Mouse (Mus musculus) ovary, postnatal 36 days (tissue): ENCODE results near the gene Ift140.

Source experiments
- DNase-seq: peaks from one replicate; pipeline ENCODE4 v3.0.0; 2022; ENCODE audit warnings: low spot score, mixed read lengths

Gene Ift140

GRCm38 (mm10) chr17:25015655-25016291 lies at the start of gene Ift140, which contains the start of gene Cramp1l:
Ift140 (plus strand) TSS chr17:25016085.
Cramp1l (minus strand) TSS chr17:25015788.
- peak; percentile 99 for DNase-seq

DNA sequence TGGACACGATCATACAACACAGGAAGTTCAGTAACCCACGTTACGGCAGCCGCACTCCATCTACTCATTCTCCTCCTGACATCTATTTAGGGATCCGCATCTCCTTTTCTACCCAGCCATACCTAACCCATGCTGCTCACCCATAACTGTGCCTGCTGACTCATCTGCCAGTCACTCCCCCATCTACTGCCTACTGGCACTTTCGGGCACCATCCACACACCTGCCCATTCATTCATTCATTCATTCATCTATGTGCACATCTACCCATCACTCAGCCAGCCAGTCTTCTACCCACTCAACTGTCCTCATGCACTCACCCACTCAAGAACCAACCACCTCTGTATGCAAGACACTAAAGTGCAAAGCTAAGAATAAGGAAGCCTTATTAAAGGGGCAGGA lies 28.7 kb upstream of the Ift140 start:
- no peak for DNase-seq

DNA sequence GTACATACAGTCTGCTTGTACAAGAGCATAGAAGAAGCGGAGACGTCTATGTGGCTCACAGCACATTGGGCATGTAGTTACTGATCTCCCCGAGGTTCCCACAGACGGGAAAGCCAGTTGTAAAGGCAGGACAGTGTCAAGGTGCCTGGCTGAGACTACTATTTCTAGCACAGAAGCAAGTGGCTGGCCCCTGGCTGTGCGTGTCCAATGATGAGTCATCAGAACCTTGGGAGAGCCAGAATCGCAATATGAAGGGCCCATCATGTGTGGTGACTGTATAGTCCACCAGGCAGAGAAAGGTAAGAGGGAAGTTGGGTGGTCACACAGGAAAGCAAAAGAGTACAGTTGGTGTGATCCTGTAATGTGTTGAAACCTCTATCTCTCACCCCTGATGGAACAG lies 21.2 kb upstream of the Ift140 start:
- DNase-seq, result no peak

- DNase-seq, result no peak
These were observed 10.8 kb upstream of the Ift140 start for GRCm38 (mm10) chr17:25005102-25005501.

GRCm38 (mm10) chr17:25007480-25007879 lies 8.4 kb upstream of the Ift140 start:
- no peak for DNase-seq

DNA sequence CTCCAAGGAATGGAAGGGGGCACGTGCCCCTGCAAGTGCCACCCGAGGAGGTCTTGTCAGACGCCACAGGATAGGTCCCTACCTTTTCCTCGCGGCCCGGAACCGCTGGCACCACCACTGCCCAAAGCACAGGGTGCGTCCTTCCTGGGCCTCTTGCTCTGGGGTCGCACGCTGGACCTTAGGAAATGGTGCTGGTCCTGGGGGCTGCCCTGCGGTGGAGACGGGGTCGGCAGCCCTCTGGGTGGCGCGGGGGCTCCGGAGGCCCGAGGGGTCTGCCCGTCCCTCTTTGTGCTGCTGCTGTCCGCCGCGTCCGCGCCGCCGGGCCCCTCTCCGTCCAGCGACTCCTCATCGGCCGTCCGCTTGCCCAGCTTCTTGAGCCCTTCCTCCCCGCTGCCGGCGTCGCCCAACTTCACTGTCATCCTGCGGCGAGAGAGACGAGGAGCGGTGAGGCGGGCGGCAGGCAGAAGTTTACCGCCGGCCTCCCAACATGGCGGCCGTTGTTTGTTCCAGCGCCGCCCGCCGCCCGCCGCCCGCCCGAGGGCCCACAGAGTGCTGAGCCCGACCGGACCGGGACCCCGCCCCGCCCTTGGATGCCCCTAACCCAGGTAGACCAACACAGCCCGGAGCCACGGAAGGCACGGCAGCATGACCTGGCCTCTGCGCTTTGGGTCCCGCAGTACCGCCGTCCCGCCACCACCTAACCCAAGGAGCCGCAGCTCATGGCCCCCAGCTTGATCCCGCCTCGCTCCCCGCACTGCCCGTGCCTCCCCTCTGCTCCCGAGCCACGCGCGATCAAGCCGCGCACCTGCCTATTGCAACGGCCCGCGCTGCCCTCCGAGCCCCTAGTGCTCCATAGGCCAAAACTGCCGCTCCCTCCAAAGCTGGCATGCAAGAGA lies 2.0 kb upstream of the Ift140 start:
- peak; percentile 42 for DNase-seq

GRCm38 (mm10) chr17:25014841-25015570 lies 879 bp upstream of the Ift140 start:
- peak; percentile 42 for DNase-seq

GRCm38 (mm10) chr17:25016292-25017132 lies 627 bp downstream of the Ift140 start:
- DNase-seq, result peak; percentile 73

GRCm38 (mm10) chr17:25036183-25036582 lies 20.3 kb downstream of the Ift140 start:
- no peak for DNase-seq

GRCm38 (mm10) chr17:25044879-25045278 lies 29.0 kb downstream of the Ift140 start:
- DNase-seq, result no peak

- DNase-seq, result no peak
These were observed 29.4 kb downstream of the Ift140 start for GRCm38 (mm10) chr17:25045281-25045680.

DNA sequence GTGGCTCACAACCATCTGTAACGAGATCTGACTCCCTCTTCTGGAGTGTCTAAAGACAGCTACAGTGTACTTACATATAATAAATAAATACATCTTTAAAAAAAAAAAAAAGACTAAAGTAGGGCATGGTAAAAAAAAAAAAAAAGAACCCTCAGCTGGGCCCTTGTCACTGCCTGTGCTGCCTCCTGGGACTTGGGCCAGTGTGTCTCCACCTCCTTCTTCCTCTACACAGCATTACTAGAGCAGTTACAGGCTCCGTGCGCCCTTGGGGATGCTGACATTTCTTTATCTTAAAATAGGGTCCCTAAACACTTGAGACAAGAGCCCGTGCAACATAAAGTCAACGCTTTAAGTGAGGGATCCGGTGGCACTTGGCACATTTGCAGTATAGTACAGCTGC lies 31.3 kb downstream of the Ift140 start:
- no peak for DNase-seq

DNA sequence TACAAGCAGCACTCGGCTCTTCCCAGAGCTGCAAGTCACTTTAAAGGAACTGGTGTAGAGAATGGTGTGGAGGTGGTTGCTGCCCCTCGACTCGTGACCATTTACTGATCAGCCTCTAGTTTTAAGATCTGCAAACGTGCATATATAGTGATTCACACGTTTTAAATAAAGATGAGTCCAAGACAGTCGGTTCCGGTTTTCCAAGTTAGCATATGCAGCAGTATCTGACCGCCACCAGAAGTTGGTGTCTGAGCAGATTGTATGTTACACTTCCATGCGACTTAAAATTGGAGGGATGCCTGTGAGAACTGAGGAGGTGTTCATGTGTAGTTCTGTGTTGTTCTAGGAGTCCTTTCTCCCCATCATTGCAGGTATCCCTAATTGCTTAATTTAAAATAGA lies 37.4 kb downstream of the Ift140 start:
- no peak for DNase-seq

DNA sequence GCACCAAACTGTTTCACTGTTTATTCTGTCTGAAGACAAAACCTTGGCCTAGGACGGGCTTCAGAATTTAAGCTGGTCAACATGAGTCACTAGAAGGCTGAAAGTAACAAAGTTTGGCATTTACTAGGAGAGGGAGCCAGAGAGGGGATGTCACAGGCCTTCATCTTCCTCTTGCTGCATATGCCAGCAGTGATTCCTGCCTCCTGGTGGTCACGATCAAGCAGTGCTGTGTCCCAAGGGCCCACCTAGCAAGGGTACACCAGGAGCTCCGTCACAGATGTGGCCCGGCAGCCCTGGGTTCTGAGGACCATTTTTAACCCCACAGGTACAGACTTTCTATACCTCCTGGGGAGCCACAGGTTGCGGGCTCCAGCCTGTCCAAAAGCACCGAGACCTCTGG lies 41.2 kb downstream of the Ift140 start:
- no peak for DNase-seq

DNA sequence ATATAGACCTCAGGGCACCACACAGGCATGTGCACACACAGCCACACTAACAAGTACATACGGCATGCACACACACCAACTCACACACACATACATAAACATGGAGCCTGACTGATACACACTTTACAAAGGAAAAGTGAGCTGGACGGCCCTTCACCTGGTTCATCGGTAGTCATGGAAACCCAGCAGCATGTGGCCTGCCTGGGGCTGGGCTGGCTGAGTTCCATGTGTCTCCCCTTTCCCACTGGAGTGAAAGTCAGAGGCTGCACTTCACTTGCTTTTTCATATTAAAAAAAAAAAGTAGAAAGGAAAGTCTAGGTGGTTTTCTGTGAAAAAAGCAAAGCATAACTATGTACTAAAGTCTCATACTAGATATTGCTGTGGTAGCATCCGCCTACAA lies 47.4 kb downstream of the Ift140 start:
- DNase-seq, result no peak

DNA sequence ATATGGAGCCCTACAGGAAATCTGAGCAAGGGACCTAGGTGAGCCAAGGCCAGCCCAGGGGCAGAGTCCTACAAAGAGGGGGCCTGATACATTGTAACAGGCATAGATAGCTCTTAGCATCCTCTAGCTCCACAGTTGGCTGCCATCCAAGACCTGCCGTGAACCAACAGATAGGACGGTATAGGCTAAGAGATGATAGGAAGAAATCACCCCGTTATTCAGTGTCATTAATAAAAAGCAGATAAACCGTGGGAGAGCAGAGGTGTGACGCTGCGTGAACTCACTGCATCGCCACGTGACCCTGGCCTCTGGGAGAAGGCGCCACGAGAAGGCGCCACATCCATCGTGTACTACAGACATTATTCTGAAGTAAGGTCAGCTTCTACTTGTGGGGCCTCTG lies 48.0 kb downstream of the Ift140 start:
- no peak for DNase-seq

DNA sequence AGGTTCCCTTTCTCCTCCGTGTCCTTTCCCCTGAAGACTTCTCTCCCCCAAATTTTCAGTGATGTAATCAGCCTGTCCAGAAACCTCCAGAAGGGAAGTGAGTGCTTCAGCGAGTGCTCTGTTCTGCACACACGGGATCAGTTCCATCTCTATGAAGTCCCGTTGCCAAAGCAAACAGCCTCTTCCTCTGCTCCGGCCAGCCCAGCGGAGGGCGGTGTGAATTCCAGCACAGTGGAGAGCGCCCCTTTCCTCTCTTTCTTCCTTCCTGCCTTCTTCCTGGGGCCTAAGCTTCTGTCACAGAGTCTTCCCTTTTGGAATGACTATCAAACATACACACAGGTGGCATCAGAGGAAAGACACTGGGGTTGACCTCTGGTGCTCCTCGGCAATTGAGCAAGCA lies 48.5 kb downstream of the Ift140 start:
- no peak for DNase-seq

GRCm38 (mm10) chr17:25065189-25065588 lies 49.3 kb downstream of the Ift140 start:
- no peak for DNase-seq

GRCm38 (mm10) chr17:25066595-25066994 lies 50.7 kb downstream of the Ift140 start:
- no peak for DNase-seq

DNA sequence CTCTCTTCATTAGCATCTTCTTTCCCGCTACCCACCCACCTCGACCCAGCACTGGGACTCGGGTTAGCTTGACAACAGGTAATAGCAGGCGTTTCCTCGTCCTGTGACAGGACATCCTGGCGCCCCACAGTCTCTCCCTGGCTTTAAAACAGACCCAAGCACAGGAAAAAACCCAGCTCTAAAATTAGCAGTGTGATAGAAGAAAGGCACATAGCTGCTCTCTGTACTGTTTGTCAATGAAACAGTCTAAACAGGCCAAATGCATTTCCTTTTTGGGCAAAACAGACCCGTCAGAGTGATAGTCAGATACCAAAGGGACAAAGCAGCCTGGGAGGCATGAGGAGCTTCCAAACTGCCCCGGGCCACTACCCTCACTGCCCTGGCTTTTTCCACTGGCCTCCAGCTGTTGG lies 51.6 kb downstream of the Ift140 start:
- no peak for DNase-seq

DNA sequence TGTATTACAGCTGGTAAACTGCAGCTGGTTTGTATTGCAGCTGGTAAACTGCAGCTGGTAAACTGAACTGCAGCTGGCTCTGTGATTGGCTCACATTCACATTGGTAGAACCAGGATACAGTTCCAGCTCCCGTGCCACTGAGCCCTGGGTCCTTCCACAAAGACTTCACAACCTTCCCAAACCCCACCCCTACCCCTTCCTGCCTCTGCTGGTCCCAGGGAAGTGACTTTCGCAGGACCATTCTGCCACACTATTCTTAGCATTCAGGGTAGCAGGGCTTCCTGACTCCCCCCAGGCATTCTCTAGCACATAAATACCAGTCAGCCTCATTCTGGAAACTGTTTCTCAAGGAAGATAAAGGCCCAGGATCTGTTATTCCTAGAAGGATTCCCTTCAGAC lies 52.8 kb downstream of the Ift140 start:
- no peak for DNase-seq

GRCm38 (mm10) chr17:25076906-25077305 lies 61.0 kb downstream of the Ift140 start:
- DNase-seq, result no peak
